Mouse (Mus musculus) embryonic facial prominence, embryonic 14.5 days (tissue): ENCODE data around the gene Bbip1. TPM values are rescaled to one million over a fixed set of nuclear protein-coding genes. Genes with fewer than 3 reads are reported as not detected.
"Not testable (repeated sequence)": the region's sequence is repeated elsewhere in the genome, so short reads cannot be mapped to it uniquely, and the experiment has no call there.

Experiments
- ATAC-seq: fragments of 200-750 bp; cut with Nextera tagmentation; 2 replicates; pipeline ENCODE4 v1.8.0; 2017; ENCODE audit warnings: low read depth, moderate number of reproducible peaks, moderate TSS enrichment
- DNase-seq: peaks from one replicate; pipeline ENCODE4 v3.0.0-alpha.2; 2015; ENCODE audit warnings: low spot score
- H3K27ac ChIP-seq: fragments of 300-500 bp; sonication (generic); replicated peaks from 2 replicates; pipeline ENCODE4 v1.5.1; 2014; ENCODE audit warnings: low read depth, mild to moderate bottlenecking, low read length, moderate library complexity
- H3K27me3 ChIP-seq: fragments of 300-500 bp; sonication (generic); replicated peaks from 2 replicates; pipeline ENCODE4 v1.6.1; 2014; ENCODE audit warnings: low read length; ENCODE audit not compliant: control insufficient read depth, insufficient read depth
- H3K36me3 ChIP-seq: fragments of 300-500 bp; sonication (generic); 2 replicates; pipeline ENCODE4 v1.6.1; 2014; ENCODE audit warnings: low read length, mixed read lengths; ENCODE audit not compliant: control insufficient read depth, insufficient read depth
- H3K4me1 ChIP-seq: fragments of 300-500 bp; sonication (generic); 2 replicates; pipeline ENCODE4 v1.6.1; 2014; ENCODE audit warnings: antibody characterized with exemption, low read length; ENCODE audit not compliant: control insufficient read depth, insufficient read depth
- H3K4me2 ChIP-seq: fragments of 300-500 bp; sonication (generic); 2 replicates; pipeline ENCODE4 v1.6.1; 2014; ENCODE audit warnings: low read depth, mild to moderate bottlenecking, low read length, moderate library complexity, mixed read lengths
- H3K4me3 ChIP-seq: fragments of 300-500 bp; sonication (generic); 2 replicates; pipeline ENCODE4 v1.5.1; 2014; ENCODE audit warnings: low read depth, mild to moderate bottlenecking, low read length
- H3K9ac ChIP-seq: fragments of 300-500 bp; sonication (generic); 2 replicates; pipeline ENCODE4 v1.6.1; 2014; ENCODE audit warnings: low read depth, mild to moderate bottlenecking, low read length, moderate library complexity, mixed read lengths
- H3K9me3 ChIP-seq: fragments of 300-500 bp; sonication (generic); 2 replicates; pipeline ENCODE4 v1.6.1; 2016; ENCODE audit warnings: low read length; ENCODE audit not compliant: control insufficient read depth
- WGBS: fragments of 180-500 bp; shearing (Covaris S2); extraction: QIAGEN DNeasy Blood & Tissue Kit; methylation state at CpG from one replicate; pipeline ENCODE4 v1.1.7; 2014; 5-methylcytosine and 5-hydroxymethylcytosine counted together
- polyA plus RNA-seq: library from polyadenylated mRNA; unstranded; fragments of >200 nt; fragmentation: Nextera tagmentation; extraction: Ambion mirVana; gene quantifications from 2 replicates; pipeline ENCODE4 v1.2.1, GENCODE M21; 2014

Bbip1 gene
- polyA plus RNA-seq, 1 experiment from 2014 or later, result 93.6 TPM

DNA sequence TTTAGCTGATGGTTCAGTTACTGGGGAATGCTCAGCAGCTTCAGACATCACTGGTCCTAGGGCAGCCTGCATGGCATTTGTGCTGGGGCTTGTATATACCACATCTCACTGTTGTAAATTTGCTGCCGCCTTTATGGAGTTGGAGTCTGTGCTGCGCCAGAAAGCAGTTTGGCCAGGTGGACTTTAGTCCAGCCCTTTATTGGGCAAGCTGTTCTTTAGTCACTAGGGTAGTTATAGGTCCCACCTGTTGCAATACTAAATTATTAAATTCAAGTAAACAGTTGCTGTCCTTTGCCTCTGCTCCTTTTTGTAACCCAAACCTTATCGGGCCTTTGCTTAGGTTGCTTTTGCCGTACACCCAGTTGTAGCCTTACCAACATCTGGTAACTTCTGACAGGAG is 29.5 kb downstream of the Bbip1 start:
- no peaks in the 10 kb centered on the region for H3K4me1 ChIP-seq
- 95% methylated on average over 4 of the region's 4 CpGs for WGBS
- peaks cover 5% of the 10 kb centered on the region; the same call in 1 of the 2 replicates for H3K9me3 ChIP-seq
- H3K4me3 ChIP-seq, result no peak overlapping the region
- peaks cover 94% of the 10 kb centered on the region for H3K36me3 ChIP-seq
- no peak overlapping the region for H3K9ac ChIP-seq
- H3K27ac ChIP-seq, result no peak overlapping the region
- DNase-seq (no peak), ATAC-seq (no peak)
- H3K4me2 ChIP-seq, result no peak overlapping the region
- no peaks in the 10 kb centered on the region for H3K27me3 ChIP-seq

DNA sequence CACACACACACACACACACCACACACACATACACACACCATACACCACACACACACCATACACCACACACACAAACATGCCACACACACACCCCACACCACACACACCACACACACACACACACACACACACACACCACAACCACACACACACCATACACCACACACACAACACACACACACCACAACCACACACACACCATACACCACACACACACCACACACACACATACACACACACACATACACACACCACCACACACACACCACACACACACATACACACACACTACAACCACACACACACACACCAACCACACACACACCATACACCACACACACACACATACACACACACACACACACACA is 37.7 kb downstream of the Bbip1 start:
- H3K27ac ChIP-seq, result not testable (repeated sequence)
- H3K4me1 ChIP-seq, result peaks cover 20% of the 10 kb centered on the region

DNA sequence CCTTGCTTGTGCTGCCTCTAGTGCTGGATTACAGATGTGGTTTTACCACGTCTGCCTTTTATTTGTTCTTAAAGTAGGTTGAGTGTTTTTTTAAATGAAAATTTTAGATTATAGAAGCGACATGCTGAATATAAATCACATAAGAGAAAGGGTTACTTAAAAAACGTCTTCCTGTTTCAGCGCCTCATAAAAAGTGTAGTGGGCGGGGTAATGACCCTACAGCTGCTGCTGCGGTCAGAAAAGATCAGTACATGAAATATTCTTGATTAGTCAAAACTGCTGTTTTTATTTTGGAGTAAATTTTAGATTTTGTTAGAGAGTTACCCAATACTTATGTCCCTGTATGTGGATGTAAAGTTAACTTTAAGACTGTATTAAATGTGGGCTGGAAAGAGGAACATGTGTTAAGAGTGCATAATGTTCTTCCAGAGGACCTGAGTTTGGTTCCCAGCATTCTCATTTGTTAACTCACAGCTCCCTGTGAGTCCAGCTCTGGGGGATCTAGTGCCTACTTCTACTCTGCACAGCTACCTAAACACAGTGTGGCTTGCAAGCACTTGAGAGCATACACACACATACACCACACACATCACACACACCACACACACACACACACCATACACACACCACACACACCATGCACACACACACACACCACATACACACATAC is 38.3 kb downstream of the Bbip1 start:
- Histone ChIP-seq H3K4me1 (peaks cover 21% of the 10 kb centered on the region), H3K9me3 (peaks cover 9% of the 10 kb centered on the region; the same call in 1 of the 2 replicates), H3K4me3 (peak overlapping the region; percentile 96; the same call in 1 of the 2 replicates), H3K27me3 (no peaks in the 10 kb centered on the region), H3K27ac (no peak overlapping the region), H3K9ac (no peak overlapping the region), H3K4me2 (peak overlapping the region; percentile 71), H3K36me3 (peaks cover 26% of the 10 kb centered on the region)
- 54% methylated on average over 6 of the region's 6 CpGs for WGBS
- no peak for DNase-seq
- no peak for ATAC-seq

More for the DNA sequence above, 37.7 kb downstream of the Bbip1 start:
- not testable (repeated sequence) for H3K27me3 ChIP-seq, H3K4me2 ChIP-seq, DNase-seq, ATAC-seq, H3K9ac ChIP-seq, H3K9me3 ChIP-seq, H3K4me3 ChIP-seq
- peaks cover 29% of the 10 kb centered on the region for H3K36me3 ChIP-seq

DNA sequence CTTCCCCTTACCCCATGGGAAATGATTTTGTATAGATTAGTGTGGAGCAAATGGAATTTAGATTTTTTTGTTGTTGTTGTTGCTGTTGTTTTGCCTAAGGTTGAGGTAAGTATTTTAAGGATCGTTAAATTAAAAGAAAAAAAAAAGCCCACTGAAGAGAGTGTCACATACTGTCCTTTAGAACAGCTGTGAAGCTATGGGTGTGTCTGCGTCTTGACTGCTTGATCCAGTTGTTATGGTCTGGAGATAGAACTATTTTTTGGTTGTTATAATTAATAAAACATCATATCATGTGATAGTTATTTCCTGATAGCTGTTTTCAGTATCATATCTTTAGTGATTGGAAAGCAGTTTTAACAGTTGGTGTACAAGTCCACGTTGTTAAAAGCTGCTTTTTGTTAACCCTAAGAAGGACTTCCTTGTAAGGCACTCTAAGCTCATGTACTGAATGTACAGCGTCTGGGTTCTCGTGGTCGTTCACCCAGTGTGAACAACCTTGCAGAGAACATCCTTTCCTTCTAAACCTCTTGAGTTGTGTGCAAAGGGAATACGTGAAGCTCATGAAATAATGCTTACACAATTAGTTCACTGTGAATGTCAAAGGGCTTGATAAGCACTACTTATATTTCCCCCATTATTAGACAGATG is 39.5 kb downstream of the Bbip1 start:
- Histone ChIP-seq H3K27me3 (no peaks in the 10 kb centered on the region), H3K4me2 (peak overlapping the region; percentile 71), H3K36me3 (peaks cover 14% of the 10 kb centered on the region), H3K4me1 (peaks cover 23% of the 10 kb centered on the region), H3K4me3 (peak overlapping the region; percentile 96), H3K9me3 (0 out of 2 replicates have a peak, but pooled peaks cover 4% of the 10 kb centered on the region), H3K27ac (peak overlapping the region; percentile 96; the same call in 1 of the 2 replicates), H3K9ac (peak overlapping the region; percentile 96)
- 56% methylated on average over 7 of the region's 7 CpGs for WGBS
- no peak for DNase-seq
- no peak for ATAC-seq

DNA sequence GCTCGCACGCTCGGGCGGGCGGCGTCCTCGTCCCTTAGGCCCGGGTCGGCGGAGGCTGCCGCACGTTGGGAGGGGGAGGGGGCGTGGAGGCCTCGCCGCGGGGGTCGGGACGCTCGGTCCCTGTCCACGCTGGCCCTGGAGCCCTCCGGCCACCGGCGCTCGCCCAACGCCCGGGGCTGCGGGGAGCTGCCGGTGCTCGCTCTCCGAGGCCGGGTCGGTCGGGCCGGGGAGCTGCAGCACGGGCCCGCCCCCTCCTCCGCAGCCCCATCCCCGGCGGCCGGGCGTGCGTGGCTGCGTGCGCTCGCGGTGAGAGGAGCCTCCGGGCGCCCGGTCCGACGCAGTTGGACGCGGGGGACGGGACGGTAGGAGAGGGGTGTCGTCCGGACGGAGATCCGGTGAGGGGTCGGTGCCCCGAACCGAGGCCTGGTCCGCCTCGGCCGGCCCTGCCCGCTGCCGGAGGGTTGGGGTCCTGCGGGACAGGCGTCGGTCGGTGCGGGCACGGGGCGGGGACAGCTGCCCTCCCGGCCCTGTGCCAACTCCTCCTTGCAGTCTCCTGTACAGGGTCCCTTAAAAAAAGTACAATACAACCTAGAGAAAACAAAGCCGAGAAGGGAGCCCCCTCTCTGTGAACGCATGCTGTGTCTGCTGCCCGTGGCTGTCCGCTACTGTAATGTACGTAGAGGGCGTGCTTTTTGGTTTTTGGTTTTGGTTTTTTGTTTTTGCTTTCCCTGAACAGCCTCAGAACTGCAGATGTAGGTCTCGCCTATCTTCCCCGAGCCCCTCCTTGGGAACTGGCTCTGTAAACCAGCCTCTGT is 40.7 kb downstream of the Bbip1 start:
- Histone ChIP-seq H3K4me2 (peak overlapping the region; percentile 71), H3K9ac (peak overlapping the region; percentile 96), H3K36me3 (0 out of 2 replicates have a peak, but pooled peaks cover 4% of the 10 kb centered on the region), H3K9me3 (no peaks in the 10 kb centered on the region), H3K27me3 (no peaks in the 10 kb centered on the region), H3K4me1 (peaks cover 33% of the 10 kb centered on the region), H3K27ac (peak overlapping the region; percentile 96), H3K4me3 (peak overlapping the region; percentile 96)
- WGBS, result under 1% methylated on average over 24 of the region's 83 CpGs
- ATAC-seq, result peak; percentile 66
- peak; percentile 86 for DNase-seq

DNA sequence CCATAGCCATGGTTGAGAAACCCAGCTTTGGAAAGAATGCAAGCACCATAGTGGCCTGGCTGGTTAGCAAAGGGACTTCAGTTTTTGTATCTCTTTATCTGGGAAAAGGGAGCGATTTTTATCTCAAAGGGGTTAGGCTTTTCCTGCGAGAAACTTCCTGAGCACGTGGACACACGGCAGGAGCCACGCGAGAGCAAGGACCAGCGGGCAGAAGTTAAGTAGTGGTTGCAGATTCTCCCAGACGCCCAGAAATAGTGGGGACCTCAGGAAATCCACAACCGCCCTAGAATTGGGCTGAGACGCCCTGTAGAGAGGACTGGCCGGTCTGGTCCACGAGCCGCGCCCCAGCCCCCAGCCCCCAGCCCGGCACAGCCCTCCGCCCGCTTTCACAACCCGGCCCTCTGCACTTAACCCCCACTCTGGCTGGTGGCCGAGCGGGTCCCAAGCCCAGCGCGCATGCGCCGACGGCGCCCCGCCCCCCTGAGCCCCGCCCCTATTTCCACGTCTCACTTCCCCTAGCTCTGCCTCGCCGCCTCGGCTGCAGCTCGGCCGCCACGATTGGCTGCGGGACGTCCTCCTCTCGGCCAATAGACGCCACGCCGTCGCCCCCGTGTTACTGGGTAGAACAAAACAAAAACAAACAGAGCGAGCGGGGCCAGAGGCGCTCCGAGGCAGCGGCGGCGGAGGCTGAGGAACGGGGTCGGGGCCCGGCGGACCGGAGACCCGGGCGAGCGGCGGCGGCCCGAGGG is 41.5 kb downstream of the Bbip1 start:
- no peaks in the 10 kb centered on the region for H3K9me3 ChIP-seq
- peak overlapping the region; percentile 71 for H3K4me2 ChIP-seq
- H3K36me3 ChIP-seq, result 0 out of 2 replicates have a peak, but pooled peaks cover under 1% of the 10 kb centered on the region
- ATAC-seq (peak; percentile 98), DNase-seq (peak; percentile 99)
- peak overlapping the region; percentile 96 for H3K27ac ChIP-seq
- no peaks in the 10 kb centered on the region for H3K27me3 ChIP-seq
- H3K4me3 ChIP-seq, result peak overlapping the region; percentile 96
- under 1% methylated on average over 25 of the region's 61 CpGs for WGBS
- peak overlapping the region; percentile 96 for H3K9ac ChIP-seq
- peaks cover 37% of the 10 kb centered on the region for H3K4me1 ChIP-seq

DNA sequence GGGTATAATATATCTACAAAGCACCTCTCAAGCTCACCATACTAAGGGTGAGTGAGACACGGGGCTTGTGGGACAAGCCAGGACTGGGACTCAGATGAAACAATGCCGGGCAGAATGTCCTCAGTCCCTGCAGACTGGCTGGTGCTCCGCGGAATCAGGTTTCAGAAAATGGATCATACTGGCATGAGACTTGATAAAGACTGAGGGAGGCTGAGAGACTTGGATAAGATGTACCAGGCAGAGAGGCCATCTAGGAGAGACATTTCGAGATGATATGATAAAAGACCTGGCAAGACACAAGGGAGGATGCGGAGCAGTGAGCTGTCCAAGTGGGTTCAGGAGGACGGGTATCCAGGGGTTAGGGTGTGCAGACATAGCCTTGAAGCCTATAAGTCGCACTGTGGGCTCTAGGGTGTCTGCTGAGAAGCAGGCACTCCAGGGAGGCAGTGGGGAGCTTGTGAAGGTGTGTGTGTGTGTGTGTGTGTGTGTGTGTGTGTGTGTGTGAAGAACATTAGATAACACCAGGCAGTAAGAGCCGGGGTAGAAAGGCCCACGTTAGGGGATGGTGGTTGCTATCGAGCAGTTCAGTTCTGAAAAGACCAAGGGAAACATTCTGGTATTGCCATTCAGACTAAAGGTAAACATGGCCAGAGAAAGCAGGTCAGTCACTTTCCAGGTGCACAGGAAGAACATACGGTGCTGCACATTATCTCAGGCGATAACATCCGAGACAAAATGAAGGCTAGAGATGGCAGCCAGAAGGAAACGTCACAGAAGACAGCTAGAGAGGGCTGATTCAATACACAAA is 42.3 kb downstream of the Bbip1 start:
- Histone ChIP-seq H3K9me3 (no peaks in the 10 kb centered on the region), H3K4me2 (peak overlapping the region; percentile 71), H3K36me3 (no peaks in the 10 kb centered on the region), H3K27ac (peak overlapping the region; percentile 96), H3K9ac (peak overlapping the region; percentile 96), H3K4me3 (peak overlapping the region; percentile 96), H3K4me1 (peaks cover 37% of the 10 kb centered on the region), H3K27me3 (no peaks in the 10 kb centered on the region)
- no peak for DNase-seq
- no peak for ATAC-seq
- 54% methylated on average over 15 of the region's 15 CpGs for WGBS
